Mouse (Mus musculus) urinary bladder, postnatal 25 days (tissue): ENCODE data around the gene Wdr27.

Source experiments
- DNase-seq: peaks from one replicate; pipeline ENCODE4 v3.0.0; 2022; ENCODE audit warnings: low spot score

Wdr27 gene

DNA sequence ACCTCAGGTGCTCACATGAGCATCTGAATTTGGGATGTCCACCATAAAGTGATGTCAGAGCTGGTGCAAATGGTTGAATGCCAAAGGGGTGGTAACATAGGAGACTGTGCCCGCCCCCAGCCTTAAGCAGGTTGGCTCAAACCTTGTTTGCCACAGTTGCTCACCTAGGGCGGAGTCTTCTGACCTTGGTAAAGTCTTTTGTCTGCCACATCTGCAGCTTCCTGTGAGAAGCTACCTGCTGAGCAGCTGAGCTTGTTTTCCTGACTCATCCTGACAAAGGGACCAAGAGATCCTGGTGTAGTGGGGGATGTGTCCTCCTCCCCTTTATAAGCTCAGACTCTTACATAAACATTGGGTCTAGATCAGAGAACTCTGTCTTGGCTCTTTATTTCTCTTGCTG is 125.0 kb downstream of the Wdr27 start:
- no peak for DNase-seq

- no peak for DNase-seq
Observed at GRCm38 (mm10) chr17:14816107-14816506, 126.9 kb downstream of the Wdr27 start.

DNA sequence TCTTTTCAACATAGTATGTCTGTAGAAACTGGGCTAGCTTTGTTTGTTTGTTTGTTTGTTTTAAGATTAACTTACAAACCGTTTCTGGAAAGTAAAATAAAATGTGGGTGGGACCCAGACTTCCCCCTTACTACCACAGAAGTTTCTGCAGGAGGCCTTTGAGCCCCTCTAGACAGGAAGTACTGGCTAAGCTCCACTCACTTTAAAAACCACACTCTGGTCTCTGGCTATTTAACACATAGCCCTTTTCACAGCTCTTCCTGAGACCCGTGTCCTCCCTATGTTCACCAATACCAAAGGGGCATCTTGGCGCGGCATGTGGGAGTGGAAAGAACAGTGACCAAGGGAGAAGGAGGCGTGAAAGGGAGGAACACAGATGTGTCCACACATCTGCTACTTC is 127.7 kb downstream of the Wdr27 start:
- DNase-seq: no peak

DNA sequence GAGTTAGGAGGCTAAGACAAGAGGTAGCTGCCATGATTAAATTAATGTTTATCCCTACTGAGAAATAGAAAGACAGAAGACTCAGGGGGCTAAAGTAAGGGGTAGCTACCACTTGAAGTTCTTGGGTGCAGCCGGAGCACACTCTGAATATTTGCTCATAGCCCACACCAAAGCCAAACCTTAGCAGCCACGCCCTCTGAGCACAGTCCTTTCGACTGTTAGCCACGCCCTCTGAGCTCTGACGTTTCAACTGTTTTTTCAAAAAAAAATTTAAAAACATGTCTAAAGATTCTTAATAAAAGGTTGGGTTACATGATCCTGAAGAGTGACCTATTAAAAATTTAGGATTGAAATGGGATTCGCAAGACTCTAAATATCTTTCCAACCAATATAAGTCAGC is 130.3 kb downstream of the Wdr27 start:
- no peak for DNase-seq

DNA sequence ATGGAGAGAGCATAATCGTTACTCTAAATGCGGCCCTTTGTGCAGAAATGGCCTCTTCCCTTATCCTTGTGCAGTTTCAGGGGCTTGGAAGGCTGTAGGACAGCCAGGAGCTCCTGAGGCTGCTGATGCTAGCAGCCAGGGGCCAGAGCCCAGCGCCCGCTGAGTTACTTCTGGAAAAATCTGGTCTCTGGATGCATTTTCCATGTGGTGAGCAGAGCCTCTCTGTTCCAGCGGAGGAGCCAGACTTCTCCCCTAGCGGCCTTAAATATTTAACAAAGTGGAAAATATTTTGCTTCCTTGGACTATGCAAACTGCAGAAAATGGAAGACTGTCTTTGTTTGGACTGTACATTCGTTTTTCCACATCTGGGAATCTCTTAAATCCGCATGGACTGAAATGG is 130.9 kb downstream of the Wdr27 start:
- no peak for DNase-seq

GRCm38 (mm10) chr17:14806808-14807207 is 136.2 kb downstream of the Wdr27 start:
- no peak for DNase-seq

DNA sequence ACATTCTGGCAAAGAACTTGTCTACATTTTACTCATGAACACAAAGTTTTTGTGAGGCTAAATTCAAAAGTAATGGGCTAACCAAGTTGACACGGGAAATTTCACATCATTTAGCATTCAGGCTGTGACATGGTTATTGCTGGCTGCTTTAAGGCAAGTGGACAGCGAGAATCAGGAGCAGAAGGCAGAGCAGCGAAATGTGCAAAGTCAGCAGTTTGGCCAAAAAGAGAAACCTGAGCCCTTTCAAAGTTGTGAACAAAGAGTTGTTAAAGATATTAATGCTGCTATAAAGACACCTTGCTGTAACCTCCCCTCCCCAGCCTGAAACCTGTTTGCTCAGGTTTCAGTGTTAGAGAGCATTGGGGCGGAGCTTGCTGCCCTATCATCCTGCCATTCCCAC is 143.7 kb downstream of the Wdr27 start:
- no peak for DNase-seq

GRCm38 (mm10) chr17:14795074-14795473 is 147.9 kb downstream of the Wdr27 start:
- DNase-seq: no peak

DNA sequence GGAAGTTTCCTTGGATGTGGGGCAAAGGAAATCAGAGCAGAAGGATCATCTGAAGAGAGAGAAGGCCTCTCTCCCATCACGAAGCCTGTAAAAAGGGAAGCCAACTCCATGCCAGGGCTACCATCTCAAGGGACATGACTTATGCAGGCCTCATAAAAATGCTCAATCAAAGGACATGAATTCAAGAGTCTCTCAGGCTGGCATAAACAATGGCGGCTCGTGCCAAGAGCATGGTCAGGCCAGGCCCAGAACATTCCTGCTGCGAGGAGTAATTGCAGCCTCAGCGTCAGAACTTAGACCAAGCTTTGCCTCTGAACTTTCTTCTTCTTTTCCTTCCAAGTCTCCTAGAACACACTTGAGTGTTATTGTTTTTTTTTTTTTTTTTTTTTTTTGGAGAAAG is 163.6 kb downstream of the Wdr27 start:
- peak; percentile 8 for DNase-seq

- DNase-seq: no peak
Observed at GRCm38 (mm10) chr17:14771339-14771738, 171.6 kb downstream of the Wdr27 start.

GRCm38 (mm10) chr17:14770377-14770776 is 172.6 kb downstream of the Wdr27 start:
- no peak for DNase-seq
